Mouse (Mus musculus): Measurements from ENCODE around the gene Pbx2. TPM values are rescaled to one million over a fixed set of nuclear protein-coding genes. Genes with fewer than 3 reads are reported as not detected.

The Pbx2 gene
- polyA plus RNA-seq, 1 experiment, result 21.6 TPM

DNA sequence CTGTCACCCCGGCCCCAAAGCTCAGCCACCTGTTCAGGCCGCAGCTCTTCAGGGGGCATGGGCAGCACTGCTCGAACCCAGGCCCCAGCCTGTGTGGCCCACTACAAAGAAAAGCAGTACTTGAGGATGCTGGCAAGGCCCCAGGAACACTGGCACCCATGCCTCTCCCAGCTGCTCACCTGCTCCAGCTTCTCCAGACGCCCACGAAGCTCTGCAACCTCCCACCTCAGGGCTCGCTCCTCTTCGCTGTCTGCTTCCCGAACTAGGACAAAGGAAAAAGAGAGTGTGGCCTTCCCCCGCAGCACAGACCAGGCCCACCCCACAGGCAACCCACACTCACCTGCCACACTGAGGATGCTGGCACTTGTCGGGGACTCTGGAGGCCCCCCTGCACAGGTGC lies 22.8 kb downstream of the Pbx2 start:
- Histone ChIP-seq H3K36me3 (ENCODE audit: control insufficient read depth, insufficient read depth) (peaks cover 3% of the 10 kb centered on the region), H3K79me2 (ENCODE audit: control insufficient read depth, insufficient read depth) (peaks cover 3% of the 10 kb centered on the region), H3K4me3 (no peak overlapping the region), H3K27me3 (ENCODE audit: control insufficient read depth, insufficient read depth, insufficient read length) (no peaks in the 10 kb centered on the region), H3K4me2 (ENCODE audit: low read depth) (no peak overlapping the region), H3ac (ENCODE audit: control insufficient read depth, insufficient read length) (no peak overlapping the region)
- no peak for TF ChIP-seq TCF3 (IDR thresholded peaks at IDR 0.05; ENCODE audit: insufficient read length, low read depth)
- no peak for TF ChIP-seq MAX (IDR thresholded peaks at IDR 0.05; ENCODE audit: low read depth)
- TF ChIP-seq POLR2A (IDR thresholded peaks at IDR 0.05; ENCODE audit: insufficient read length, low read depth), result no peak
- no peak for TF ChIP-seq TCF12 (IDR thresholded peaks at IDR 0.05; ENCODE audit: insufficient read depth, poor library complexity, severe bottlenecking)
- no peak for TF ChIP-seq MYOG (IDR thresholded peaks at IDR 0.05; ENCODE audit: control insufficient read depth in 1 of 3, insufficient read depth in 1 of 3, insufficient read length in 2 of 3, low read depth in 2 of 3)
- no peak for TF ChIP-seq SRF (IDR thresholded peaks at IDR 0.05; ENCODE audit: control insufficient read depth, insufficient read length, low read depth)

DNA sequence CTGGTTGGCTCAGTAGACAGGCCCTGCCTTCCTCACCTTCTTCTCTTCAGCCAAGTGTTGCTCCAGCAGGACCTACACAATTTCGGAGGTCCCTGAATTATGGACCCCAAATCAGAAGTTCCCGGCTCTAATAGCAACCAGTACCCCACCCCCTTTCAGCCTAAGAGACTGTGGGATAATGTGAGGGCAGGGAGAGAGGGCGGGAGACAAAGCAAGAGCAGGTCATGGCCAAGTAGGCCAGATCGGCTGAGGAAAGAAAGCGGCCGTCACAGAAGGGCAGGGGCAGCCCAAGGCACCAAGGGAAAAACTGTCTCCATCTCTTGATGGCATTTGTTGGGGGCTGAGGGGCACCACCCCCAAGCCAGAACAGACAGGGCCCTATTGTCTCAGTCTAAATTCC lies 24.8 kb downstream of the Pbx2 start, which contains the start of gene Egfl8:
Gene Egfl8, minus strand, starts transcription at position 101 of the 400 bp plus-strand sequence.
- Histone ChIP-seq H3K36me3 (ENCODE audit: control insufficient read depth, insufficient read depth) (peaks cover 3% of the 10 kb centered on the region), H3K4me2 (ENCODE audit: low read depth) (no peak within 1 kb of the TSS), H3K79me2 (ENCODE audit: control insufficient read depth, insufficient read depth) (no peaks in the 10 kb centered on the region), H3K4me3 (no peak within 1 kb of the TSS), H3ac (ENCODE audit: control insufficient read depth, insufficient read length) (no peak within 1 kb of the TSS), H3K27me3 (ENCODE audit: control insufficient read depth, insufficient read depth, insufficient read length) (no peaks in the 10 kb centered on the region)
- TF ChIP-seq MYOG (IDR thresholded peaks at IDR 0.05; ENCODE audit: control insufficient read depth in 1 of 3, insufficient read depth in 1 of 3, insufficient read length in 2 of 3, low read depth in 2 of 3) (no peak), TCF3 (IDR thresholded peaks at IDR 0.05; ENCODE audit: insufficient read length, low read depth) (no peak), REST (IDR thresholded peaks at IDR 0.05; ENCODE audit: insufficient read depth, insufficient read length) (no peak), CEBPB (IDR thresholded peaks at IDR 0.05; ENCODE audit: insufficient read depth, poor library complexity, severe bottlenecking) (no peak), MAX (IDR thresholded peaks at IDR 0.05; ENCODE audit: low read depth) (no peak), USF1 (IDR thresholded peaks at IDR 0.05; ENCODE audit: low read depth) (no peak), TCF12 (IDR thresholded peaks at IDR 0.05; ENCODE audit: insufficient read depth, poor library complexity, severe bottlenecking) (no peak), MYOD1 (IDR thresholded peaks at IDR 0.05; ENCODE audit: control insufficient read depth in 1 of 3, insufficient read length in 2 of 3, low read depth in 2 of 3) (no peak), SRF (IDR thresholded peaks at IDR 0.05; ENCODE audit: control insufficient read depth, insufficient read length, low read depth) (no peak), E2F4 (IDR thresholded peaks at IDR 0.05; ENCODE audit: insufficient read depth) (no peak), POLR2A (IDR thresholded peaks at IDR 0.05; ENCODE audit: insufficient read length, low read depth) (no peak), POLR2AphosphoS2 (IDR thresholded peaks at IDR 0.05; ENCODE audit: insufficient read length, low read depth) (no peak)

DNA sequence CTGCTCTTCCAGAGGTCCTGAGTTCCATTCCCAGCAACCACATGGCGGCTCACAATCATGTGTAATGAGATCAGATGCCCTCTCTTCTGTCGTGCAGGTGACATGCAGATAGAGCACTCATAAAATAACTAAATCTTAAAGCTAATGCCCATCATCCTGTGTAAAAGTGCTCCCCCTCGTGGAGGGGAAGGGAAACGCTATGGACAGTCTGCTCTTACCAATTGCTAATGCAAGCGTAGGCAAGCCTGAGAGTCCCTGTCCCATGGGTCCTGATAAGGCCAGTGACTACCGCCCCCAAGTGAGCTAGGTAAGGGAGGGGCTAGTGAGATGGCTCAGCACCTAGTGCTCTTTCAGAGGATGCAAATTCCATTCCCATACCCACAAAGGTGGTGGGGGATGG lies 27.9 kb downstream of the Pbx2 start:
- H3K79me2 ChIP-seq (ENCODE audit: control insufficient read depth, insufficient read depth), result no peaks in the 10 kb centered on the region
- H3K27me3 ChIP-seq (ENCODE audit: control insufficient read depth, insufficient read depth, insufficient read length), result no peaks in the 10 kb centered on the region
- H3K4me2 ChIP-seq (ENCODE audit: low read depth), result no peak overlapping the region
- H3K36me3 ChIP-seq (ENCODE audit: control insufficient read depth, insufficient read depth), result no peaks in the 10 kb centered on the region
- no peak overlapping the region for H3K4me3 ChIP-seq
- no peak for TF ChIP-seq TCF12 (IDR thresholded peaks at IDR 0.05; ENCODE audit: insufficient read depth, poor library complexity, severe bottlenecking)
- TF ChIP-seq MAX (IDR thresholded peaks at IDR 0.05; ENCODE audit: low read depth), result no peak
- TF ChIP-seq POLR2AphosphoS2 (IDR thresholded peaks at IDR 0.05; ENCODE audit: insufficient read length, low read depth), result no peak
- no peak for TF ChIP-seq POLR2A (IDR thresholded peaks at IDR 0.05; ENCODE audit: insufficient read length, low read depth)
- no peak for TF ChIP-seq REST (IDR thresholded peaks at IDR 0.05; ENCODE audit: insufficient read depth, insufficient read length)
- TF ChIP-seq CEBPB (IDR thresholded peaks at IDR 0.05; ENCODE audit: insufficient read depth, poor library complexity, severe bottlenecking), result no peak
- no peak for TF ChIP-seq SRF (IDR thresholded peaks at IDR 0.05; ENCODE audit: control insufficient read depth, insufficient read length, low read depth)
- no peak for TF ChIP-seq USF1 (IDR thresholded peaks at IDR 0.05; ENCODE audit: low read depth)
- no peak for TF ChIP-seq MYOD1 (IDR thresholded peaks at IDR 0.05; ENCODE audit: control insufficient read depth in 1 of 3, insufficient read length in 2 of 3, low read depth in 2 of 3)
- TF ChIP-seq MYOG (IDR thresholded peaks at IDR 0.05; ENCODE audit: control insufficient read depth in 1 of 3, insufficient read depth in 1 of 3, insufficient read length in 2 of 3, low read depth in 2 of 3), result no peak
- no peak for TF ChIP-seq TCF3 (IDR thresholded peaks at IDR 0.05; ENCODE audit: insufficient read length, low read depth)
- no peak for TF ChIP-seq E2F4 (IDR thresholded peaks at IDR 0.05; ENCODE audit: insufficient read depth)
- H3ac ChIP-seq (ENCODE audit: control insufficient read depth, insufficient read length), result no peak overlapping the region

DNA sequence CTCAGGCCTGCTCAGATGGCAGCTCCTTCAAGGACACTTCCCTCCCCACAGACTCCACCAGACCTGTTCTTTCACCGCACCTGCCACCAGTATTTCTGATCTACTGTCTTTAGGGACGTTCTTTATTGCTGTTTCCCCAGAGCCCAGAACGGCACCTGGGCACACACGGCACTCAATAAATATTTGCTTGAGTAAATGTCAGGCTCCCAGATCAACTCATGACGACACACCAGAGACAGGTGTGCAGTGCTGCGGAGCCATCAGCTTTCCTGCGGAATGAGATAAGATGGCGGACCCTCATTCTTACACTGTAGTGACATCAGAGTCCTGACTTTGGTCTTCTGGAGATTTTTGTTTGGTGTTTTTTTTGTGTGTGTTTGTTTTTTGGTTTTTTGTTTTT lies 29.9 kb downstream of the Pbx2 start:
- Histone ChIP-seq H3K36me3 (ENCODE audit: control insufficient read depth, insufficient read depth) (no peaks in the 10 kb centered on the region), H3K4me3 (no peak overlapping the region), H3K79me2 (ENCODE audit: control insufficient read depth, insufficient read depth) (no peaks in the 10 kb centered on the region), H3K4me2 (ENCODE audit: low read depth) (no peak overlapping the region), H3K27me3 (ENCODE audit: control insufficient read depth, insufficient read depth, insufficient read length) (no peaks in the 10 kb centered on the region), H3ac (ENCODE audit: control insufficient read depth, insufficient read length) (no peak overlapping the region)
- TF ChIP-seq USF1 (IDR thresholded peaks at IDR 0.05; ENCODE audit: low read depth) (no peak), POLR2A (IDR thresholded peaks at IDR 0.05; ENCODE audit: insufficient read length, low read depth) (no peak), E2F4 (IDR thresholded peaks at IDR 0.05; ENCODE audit: insufficient read depth) (no peak), REST (IDR thresholded peaks at IDR 0.05; ENCODE audit: insufficient read depth, insufficient read length) (no peak), POLR2AphosphoS2 (IDR thresholded peaks at IDR 0.05; ENCODE audit: insufficient read length, low read depth) (no peak), TCF12 (IDR thresholded peaks at IDR 0.05; ENCODE audit: insufficient read depth, poor library complexity, severe bottlenecking) (no peak), TCF3 (IDR thresholded peaks at IDR 0.05; ENCODE audit: insufficient read length, low read depth) (no peak), MAX (IDR thresholded peaks at IDR 0.05; ENCODE audit: low read depth) (no peak), CEBPB (IDR thresholded peaks at IDR 0.05; ENCODE audit: insufficient read depth, poor library complexity, severe bottlenecking) (no peak), SRF (IDR thresholded peaks at IDR 0.05; ENCODE audit: control insufficient read depth, insufficient read length, low read depth) (no peak), MYOD1 (IDR thresholded peaks at IDR 0.05; ENCODE audit: control insufficient read depth in 1 of 3, insufficient read length in 2 of 3, low read depth in 2 of 3) (no peak), MYOG (IDR thresholded peaks at IDR 0.05; ENCODE audit: control insufficient read depth in 1 of 3, insufficient read depth in 1 of 3, insufficient read length in 2 of 3, low read depth in 2 of 3) (no peak)

Data from myocyte (in vitro differentiated cells).